Mouse (Mus musculus) forebrain, embryonic 10.5 days (tissue): ENCODE results near the gene Dab2. TPM values are rescaled to one million over a fixed set of nuclear protein-coding genes. Genes with fewer than 3 reads are reported as not detected.

Experiments
- DNase-seq: peaks from one replicate; pipeline ENCODE4 v3.0.0-alpha.2; 2017; ENCODE audit warnings: low spot score; ENCODE audit errors: extremely low spot score
- H3K27ac ChIP-seq: fragments of 300-500 bp; sonication (generic); 2 replicates; pipeline ENCODE4 v1.5.1; 2016; ENCODE audit warnings: mild to moderate bottlenecking
- H3K27me3 ChIP-seq: fragments of 300-500 bp; sonication (generic); 2 replicates; pipeline ENCODE4 v1.6.1; 2016; ENCODE audit warnings: mild to moderate bottlenecking; ENCODE audit not compliant: poor library complexity, severe bottlenecking
- H3K36me3 ChIP-seq: fragments of 300-500 bp; sonication (generic); replicated peaks from 2 replicates; pipeline ENCODE4 v1.6.1; 2016; ENCODE audit warnings: mild to moderate bottlenecking, moderate library complexity
- H3K4me1 ChIP-seq: fragments of 300-500 bp; sonication (generic); 2 replicates; pipeline ENCODE4 v1.6.1; 2016
- H3K4me3 ChIP-seq: fragments of 300-500 bp; sonication (generic); 2 replicates; pipeline ENCODE4 v1.5.1; 2016; ENCODE audit warnings: mild to moderate bottlenecking, moderate library complexity
- H3K9me3 ChIP-seq: fragments of 300-500 bp; sonication (generic); 2 replicates; pipeline ENCODE4 v1.6.1; 2016; ENCODE audit warnings: mild to moderate bottlenecking, moderate library complexity
- WGBS: fragments of 180-500 bp; shearing (Covaris S2); methylation state at CpG from one replicate; pipeline ENCODE4 v1.1.7; 2016; 5-methylcytosine and 5-hydroxymethylcytosine counted together
- polyA plus RNA-seq: library from polyadenylated mRNA; unstranded; fragments of >200 nt; fragmentation: Nextera tagmentation; extraction: Ambion mirVana; gene quantifications from 2 replicates; pipeline ENCODE4 v1.2.1, GENCODE M21; 2016

Gene Dab2
- polyA plus RNA-seq, 1 experiment from 2014 or later: 33.2 TPM

- no peaks in the 10 kb centered on the region for H3K9me3 ChIP-seq
- H3K36me3 ChIP-seq: no peaks in the 10 kb centered on the region
- no peaks in the 10 kb centered on the region for H3K4me1 ChIP-seq
- no peak for DNase-seq
- no peaks in the 10 kb centered on the region for H3K27me3 ChIP-seq
- no peak overlapping the region for H3K4me3 ChIP-seq
- WGBS: 67% methylated on average over 2 of the region's 2 CpGs
- H3K27ac ChIP-seq: no peak overlapping the region
Measured at GRCm38 (mm10) chr15:6454461-6454860, 154.9 kb downstream of the Dab2 start.

- H3K9me3 ChIP-seq: no peaks in the 10 kb centered on the region
- no peak overlapping the region for H3K27ac ChIP-seq
- no peak overlapping the region for H3K4me3 ChIP-seq
- no peaks in the 10 kb centered on the region for H3K27me3 ChIP-seq
- DNase-seq: no peak
- H3K36me3 ChIP-seq: no peaks in the 10 kb centered on the region
- 76% methylated on average over 8 of the region's 8 CpGs for WGBS
- 0 out of 2 replicates have a peak, but pooled peaks cover 1% of the 10 kb centered on the region for H3K4me1 ChIP-seq
Measured at GRCm38 (mm10) chr15:6461381-6461780, 161.8 kb downstream of the Dab2 start.

- no peaks in the 10 kb centered on the region for H3K36me3 ChIP-seq
- no peaks in the 10 kb centered on the region for H3K27me3 ChIP-seq
- 0 out of 2 replicates have a peak, but pooled peaks cover 2% of the 10 kb centered on the region for H3K4me1 ChIP-seq
- 79% methylated on average over 3 of the region's 3 CpGs for WGBS
- no peaks in the 10 kb centered on the region for H3K9me3 ChIP-seq
- H3K4me3 ChIP-seq: no peak overlapping the region
- H3K27ac ChIP-seq: no peak overlapping the region
- no peak for DNase-seq
Measured at GRCm38 (mm10) chr15:6463361-6463923, 163.9 kb downstream of the Dab2 start.

- Histone ChIP-seq H3K9me3 (no peaks in the 10 kb centered on the region), H3K27ac (no peak overlapping the region), H3K4me1 (0 out of 2 replicates have a peak, but pooled peaks cover 2% of the 10 kb centered on the region), H3K4me3 (no peak overlapping the region), H3K36me3 (no peaks in the 10 kb centered on the region), H3K27me3 (no peaks in the 10 kb centered on the region)
- peak; percentile 17 for DNase-seq
- WGBS: 69% methylated on average over 10 of the region's 10 CpGs
Measured at GRCm38 (mm10) chr15:6466995-6467394, 167.4 kb downstream of the Dab2 start.

GRCm38 (mm10) chr15:6468845-6469244, 169.3 kb downstream of the Dab2 start:
- 0 out of 2 replicates have a peak, but pooled peaks cover 2% of the 10 kb centered on the region for H3K4me1 ChIP-seq
- no peak overlapping the region for H3K4me3 ChIP-seq
- H3K9me3 ChIP-seq: no peaks in the 10 kb centered on the region
- no peaks in the 10 kb centered on the region for H3K27me3 ChIP-seq
- no peak overlapping the region for H3K27ac ChIP-seq
- WGBS: 90% methylated on average over 1 of the region's 1 CpGs
- DNase-seq: no peak
- H3K36me3 ChIP-seq: no peaks in the 10 kb centered on the region

GRCm38 (mm10) chr15:6469384-6469783, 169.8 kb downstream of the Dab2 start:
- WGBS: 95% methylated on average over 3 of the region's 3 CpGs
- Histone ChIP-seq H3K27me3 (no peaks in the 10 kb centered on the region), H3K4me3 (no peak overlapping the region), H3K27ac (no peak overlapping the region), H3K36me3 (no peaks in the 10 kb centered on the region), H3K9me3 (no peaks in the 10 kb centered on the region), H3K4me1 (0 out of 2 replicates have a peak, but pooled peaks cover 2% of the 10 kb centered on the region)
- no peak for DNase-seq

- Histone ChIP-seq H3K4me3 (no peak overlapping the region), H3K36me3 (no peaks in the 10 kb centered on the region), H3K27ac (no peak overlapping the region), H3K9me3 (no peaks in the 10 kb centered on the region), H3K4me1 (no peaks in the 10 kb centered on the region), H3K27me3 (no peaks in the 10 kb centered on the region)
- 79% methylated on average over 3 of the region's 3 CpGs for WGBS
- no peak for DNase-seq
Measured at GRCm38 (mm10) chr15:6483561-6483960, 184.0 kb downstream of the Dab2 start.

Other genes with a start within 250 kb of the Dab2 start
- not detected in 2 replicates for gene C9, start 145.5 kb downstream of the Dab2 start, polyA plus RNA-seq
- 2.3 and 3.9 TPM in 2 replicates for gene Fyb, start 223.1 kb downstream of the Dab2 start, polyA plus RNA-seq